Mouse (Mus musculus) forebrain, embryonic 11.5 days (tissue): ENCODE data around the gene Tbl2. TPM values are rescaled to one million over a fixed set of nuclear protein-coding genes. Genes with fewer than 3 reads are reported as not detected.

Source experiments
- ATAC-seq: fragments of 200-750 bp; cut with Nextera tagmentation; replicated peaks from 2 replicates; pipeline ENCODE4 v1.8.0; 2017; ENCODE audit warnings: moderate TSS enrichment; ENCODE audit not compliant: low FRiP score
- DNase-seq: peaks from one replicate; pipeline ENCODE4 v3.0.0-alpha.2; 2017; ENCODE audit warnings: low spot score
- H3K27ac ChIP-seq: fragments of 300-500 bp; sonication (generic); 2 replicates; pipeline ENCODE4 v1.5.1; 2014; ENCODE audit warnings: low read depth, low read length
- H3K27me3 ChIP-seq: fragments of 300-500 bp; sonication (generic); 2 replicates; pipeline ENCODE4 v1.6.1; 2014; ENCODE audit warnings: mild to moderate bottlenecking, low read length, mixed read lengths; ENCODE audit not compliant: control insufficient read depth, insufficient read depth
- H3K36me3 ChIP-seq: fragments of 300-500 bp; sonication (generic); 2 replicates; pipeline ENCODE4 v1.6.1; 2014; ENCODE audit warnings: mild to moderate bottlenecking, low read length, moderate library complexity, mixed read lengths; ENCODE audit not compliant: control insufficient read depth, insufficient read depth
- H3K4me1 ChIP-seq: fragments of 300-500 bp; sonication (generic); replicated peaks from 2 replicates; pipeline ENCODE4 v1.6.1; 2014; ENCODE audit warnings: low read length, mixed read lengths; ENCODE audit not compliant: control insufficient read depth, insufficient read depth
- H3K4me2 ChIP-seq: fragments of 300-500 bp; sonication (generic); 2 replicates; pipeline ENCODE4 v1.6.1; 2014; ENCODE audit warnings: low read depth, mild to moderate bottlenecking, low read length, moderate library complexity, mixed read lengths; ENCODE audit not compliant: severe bottlenecking
- H3K4me3 ChIP-seq: fragments of 300-500 bp; sonication (generic); 2 replicates; pipeline ENCODE4 v1.5.1; 2014; ENCODE audit warnings: low read depth, low read length
- H3K9ac ChIP-seq: fragments of 300-500 bp; sonication (generic); 2 replicates; pipeline ENCODE4 v1.6.1; 2014; ENCODE audit warnings: low read length
- H3K9me3 ChIP-seq: fragments of 300-500 bp; sonication (generic); 2 replicates; pipeline ENCODE4 v1.6.1; 2016; ENCODE audit warnings: low read length, mixed read lengths; ENCODE audit not compliant: control insufficient read depth
- WGBS: fragments of 180-500 bp; shearing (Covaris S2); extraction: QIAGEN DNeasy Blood & Tissue Kit; methylation state at CpG from one replicate; pipeline ENCODE4 v1.1.7; 2014; 5-methylcytosine and 5-hydroxymethylcytosine counted together
- microRNA-seq: library from miRNA; unstranded; fragments of <30 nt; microRNA quantifications from one replicate; pipeline ENCODE4, GENCODE M21; 2016; ENCODE audit not compliant: insufficient number of aligned reads
- polyA plus RNA-seq: library from polyadenylated mRNA; unstranded; fragments of >200 nt; fragmentation: Nextera tagmentation; extraction: Ambion mirVana; gene quantifications from 2 replicates; pipeline ENCODE4 v1.2.1, GENCODE M21; 2014

The Tbl2 gene
- polyA plus RNA-seq, 1 experiment from 2014 or later = 25.8 TPM

- peaks cover 13% of the 10 kb centered on the region for H3K36me3 ChIP-seq
- WGBS = 85% methylated on average over 3 of the region's 3 CpGs
- H3K27me3 ChIP-seq = no peaks in the 10 kb centered on the region
- no peaks in the 10 kb centered on the region for H3K4me1 ChIP-seq
- ATAC-seq = no peak
- H3K4me3 ChIP-seq = no peak overlapping the region
- DNase-seq = no peak
- no peak overlapping the region for H3K27ac ChIP-seq
- no peak overlapping the region for H3K9ac ChIP-seq
- no peak overlapping the region for H3K4me2 ChIP-seq
- no peaks in the 10 kb centered on the region for H3K9me3 ChIP-seq
Measured at GRCm38 (mm10) chr5:135202763-135203162, 53.3 kb downstream of the Tbl2 start.

- ATAC-seq (no peak), DNase-seq (no peak)
- Histone ChIP-seq H3K9ac (no peak overlapping the region), H3K27me3 (no peaks in the 10 kb centered on the region), H3K4me3 (no peak overlapping the region), H3K36me3 (peaks cover 29% of the 10 kb centered on the region), H3K4me2 (no peak overlapping the region), H3K4me1 (no peaks in the 10 kb centered on the region), H3K9me3 (no peaks in the 10 kb centered on the region), H3K27ac (no peak overlapping the region)
- WGBS = 97% methylated on average over 1 of the region's 1 CpGs
Measured at GRCm38 (mm10) chr5:135208197-135208596, 58.7 kb downstream of the Tbl2 start.

Small RNAs within 50 kb of the gene (microRNA-seq; reads per million reads assigned to microRNA genes)
- not detected for gene Gm25315

Other genes starting within 250 kb of the Tbl2 start
- gene Tmem270, start 242.9 kb upstream of the Tbl2 start, polyA plus RNA-seq = not detected in 2 replicates
- gene Cldn13, start 234.1 kb upstream of the Tbl2 start, polyA plus RNA-seq = 3.6 and 3.8 TPM in 2 replicates
- gene Mettl27, start 217.3 kb upstream of the Tbl2 start, polyA plus RNA-seq = 7.3 and 10.4 TPM in 2 replicates
- 5.6 and 7.0 TPM in 2 replicates for gene Cldn4, start 202.7 kb upstream of the Tbl2 start, polyA plus RNA-seq
- 4.4 and 7.3 TPM in 2 replicates for gene Cldn3, start 163.4 kb upstream of the Tbl2 start, polyA plus RNA-seq
- gene Abhd11, start 140.5 kb upstream of the Tbl2 start, polyA plus RNA-seq = 38.9 and 39.1 TPM in 2 replicates
- 11.2 and 14.9 TPM in 2 replicates for gene Stx1a, start 126.2 kb upstream of the Tbl2 start, polyA plus RNA-seq
- gene Dnajc30, start 85.5 kb upstream of the Tbl2 start, polyA plus RNA-seq = 26.2 and 27.1 TPM in 2 replicates
- gene Bud23, start 84.7 kb upstream of the Tbl2 start, polyA plus RNA-seq = 142 and 148 TPM in 2 replicates
- gene Vps37d, start 71.4 kb upstream of the Tbl2 start, polyA plus RNA-seq = 13.3 and 14.2 TPM in 2 replicates
- 2.4 and 3.1 TPM in 2 replicates for gene Mlxipl, start 59.8 kb upstream of the Tbl2 start, polyA plus RNA-seq
- 43.8 and 46.8 TPM in 2 replicates for gene Bcl7b, start 18.6 kb downstream of the Tbl2 start, polyA plus RNA-seq
- 76.3 and 83.6 TPM in 2 replicates for gene Baz1b, start 37.6 kb downstream of the Tbl2 start, polyA plus RNA-seq
- 19.5 and 19.7 TPM in 2 replicates for gene Fzd9, start 101.6 kb downstream of the Tbl2 start, polyA plus RNA-seq
- 0.15 TPM in 1 of 2 replicates, not detected in the other for gene Fkbp6, start 200.4 kb downstream of the Tbl2 start, polyA plus RNA-seq
- gene Trim50, start 203.6 kb downstream of the Tbl2 start, polyA plus RNA-seq = not detected in 2 replicates
- gene Nsun5, start 220.3 kb downstream of the Tbl2 start, polyA plus RNA-seq = 33.0 and 36.2 TPM in 2 replicates
- 27.2 and 30.2 TPM in 2 replicates for gene Pom121, start 244.9 kb downstream of the Tbl2 start, polyA plus RNA-seq